Mouse (Mus musculus) neural tube, postnatal 0 days (tissue): ENCODE data around the gene Dctn3. TPM values are rescaled to one million over a fixed set of nuclear protein-coding genes. Genes with fewer than 3 reads are reported as not detected.

Source experiments
- polyA plus RNA-seq: library from polyadenylated mRNA; unstranded; fragments of >200 nt; fragmentation: Nextera tagmentation; extraction: Ambion mirVana; gene quantifications from 2 replicates; pipeline ENCODE4 v1.2.1, GENCODE M21; 2015

Gene Dctn3
- 315 and 319 TPM in 2 replicates for polyA plus RNA-seq

GRCm38 (mm10) chr4:41722918-41723351 lies at the start of gene Dctn3:
Gene Dctn3 (minus strand): TSS chr4:41723170.

GRCm38 (mm10) chr4:41755338-41756305 lies 32.7 kb upstream of the Dctn3 start, which contains the start of gene Sigmar1:
Gene Sigmar1 (minus strand): TSS chr4:41756157.

GRCm38 (mm10) chr4:41754797-41755337 lies 31.9 kb upstream of the Dctn3 start, which contains the start of gene Galt:
Gene Galt (plus strand): TSS chr4:41755228.

GRCm38 (mm10) chr4:41731052-41731765 lies 8.2 kb upstream of the Dctn3 start, which contains the start of gene Arid3c:
Gene Arid3c (minus strand): TSS chr4:41731142.

GRCm38 (mm10) chr4:41713197-41714067 lies 9.5 kb downstream of the Dctn3 start, which contains the start of gene Rpp25l:
Gene Rpp25l (minus strand): TSS chr4:41713534.

GRCm38 (mm10) chr4:41699783-41700182 lies 23.2 kb downstream of the Dctn3 start, which contains the start of gene Il11ra1:
Gene Il11ra1 (plus strand): TSS chr4:41699989.

GRCm38 (mm10) chr4:41696930-41697841 lies 25.8 kb downstream of the Dctn3 start, which contains the start of gene Cntfr:
Gene Cntfr (minus strand): TSS chr4:41697089.

Other genes starting within 250 kb of the Dctn3 start
- 21.2 and 23.0 TPM in 2 replicates for gene AI464131, start 220.1 kb downstream of the Dctn3 start, polyA plus RNA-seq
- gene 1110017D15Rik, start 205.8 kb downstream of the Dctn3 start, polyA plus RNA-seq, result 14.3 and 17.3 TPM in 2 replicates
- gene Fam219a, start 153.6 kb downstream of the Dctn3 start, polyA plus RNA-seq, result 23.3 and 24.7 TPM in 2 replicates
- gene Dnaic1, start 153.4 kb downstream of the Dctn3 start, polyA plus RNA-seq, result 5.4 and 6.2 TPM in 2 replicates
- gene Enho, start 82.8 kb downstream of the Dctn3 start, polyA plus RNA-seq, result 159 and 163 TPM in 2 replicates
- 20.0 and 21.0 TPM in 2 replicates for gene Cntfr, start 26.1 kb downstream of the Dctn3 start, polyA plus RNA-seq
- 48.2 and 49.9 TPM in 2 replicates for gene Il11ra1, start 23.2 kb downstream of the Dctn3 start, polyA plus RNA-seq
- gene Rpp25l, start 9.6 kb downstream of the Dctn3 start, polyA plus RNA-seq, result 56.4 and 57.5 TPM in 2 replicates
- gene Arid3c, start 8.0 kb upstream of the Dctn3 start, polyA plus RNA-seq, result 0.95 and 0.98 TPM in 2 replicates
- gene Galt, start 32.1 kb upstream of the Dctn3 start, polyA plus RNA-seq, result 58.6 and 61.9 TPM in 2 replicates
- gene Sigmar1, start 33.0 kb upstream of the Dctn3 start, polyA plus RNA-seq, result 94.3 and 108 TPM in 2 replicates
- 269 and 276 TPM in 2 replicates for gene Ccl27a, start 51.1 kb upstream of the Dctn3 start, polyA plus RNA-seq
- gene Gm21541, start 180.4 kb upstream of the Dctn3 start, polyA plus RNA-seq, result not detected in 2 replicates
- gene Gm20878, start 218.4 kb upstream of the Dctn3 start, polyA plus RNA-seq, result 7.9 and 8.3 TPM in 2 replicates
- 1.3 and 1.6 TPM in 2 replicates for gene Fam205a4, start 242.9 kb upstream of the Dctn3 start, polyA plus RNA-seq